In the genomic region with DNA sequence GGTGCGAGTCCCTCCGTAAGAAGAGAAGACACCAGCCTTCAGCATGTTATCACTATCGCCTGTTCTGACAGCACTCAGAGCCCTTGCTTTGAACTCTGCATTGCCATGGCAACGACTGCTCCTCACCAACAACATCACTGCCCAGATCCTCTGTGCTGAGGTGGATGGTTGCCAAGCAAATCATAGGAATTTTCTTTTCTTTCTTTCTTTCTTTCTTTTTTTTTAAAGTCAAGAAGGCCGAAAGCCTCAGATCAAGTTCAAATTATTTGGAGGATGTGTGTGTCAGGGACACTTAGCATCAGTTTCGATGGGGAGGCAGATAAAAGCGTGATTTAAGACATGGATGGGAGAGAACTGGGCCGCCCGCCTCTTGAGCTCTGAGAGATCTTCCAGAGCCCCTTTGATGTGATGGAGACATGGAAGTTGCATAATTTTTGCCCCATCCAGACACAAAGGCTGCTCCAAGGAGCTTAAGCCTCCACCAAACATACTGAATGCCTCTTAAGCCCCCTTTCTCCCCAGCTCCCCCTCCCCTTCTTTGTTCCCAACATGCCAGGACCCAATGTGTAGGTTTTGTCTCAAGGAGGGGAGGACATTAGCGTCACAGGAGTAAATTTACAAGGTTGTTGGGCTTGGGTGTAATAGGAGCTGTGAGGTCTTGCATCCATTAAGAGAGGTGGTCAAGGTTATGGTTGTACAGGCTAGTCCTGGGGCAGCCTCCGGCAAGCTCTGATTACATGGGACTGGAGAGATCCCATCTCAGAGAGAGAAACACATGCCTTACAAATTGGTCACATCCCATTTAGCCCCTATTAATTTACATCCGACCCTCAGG, we compare ENCODE assay signal across 11 mouse cellular contexts.
DNase-seq lines count a peak whose midpoint lies in the region; ATAC-seq and TF ChIP-seq lines count a peak whose summit lies in the region.
"Had no signal": no experiment of that assay in that cellular context is flagged by ENCODE, and none has a peak within 500 bp of the region (broad histone marks: within the 10 kb centered on the region; RNA-seq: fewer than 3 reads in every experiment).

No protein-coding gene starts in this region.

- peak; percentile 17 for DNase-seq in kidney, adult 2 months
- no peak for DNase-seq in kidney, adult 11 months
- DNase-seq in kidney, postnatal 14 days: peak; percentile 61
- DNase-seq in spleen, postnatal 10 days (ENCODE audit: low spot score in 2 of 2): no peak
- DNase-seq in heart, adult 18-20 months: no peak
- DNase-seq: gastrocnemius, postnatal 14 days had no signal

- H3K4me2 ChIP-seq in embryonic facial prominence, embryonic 15.5 days (replicated peaks): no peak overlapping the region
- peak overlapping the region; percentile 9; the same call in 1 of the 2 replicates for H3K4me2 ChIP-seq in midbrain, embryonic 15.5 days
- H3K4me2 ChIP-seq: liver, embryonic 11.5 days had no signal

- no peak overlapping the region for H3K9ac ChIP-seq in embryonic facial prominence, embryonic 15.5 days
- no peak overlapping the region for H3K9ac ChIP-seq in midbrain, embryonic 15.5 days

- WGBS in kidney, adult 2 months: 55% methylated on average over 12 of the region's 12 CpGs
- WGBS in embryonic facial prominence, embryonic 15.5 days: 42% methylated on average over 12 of the region's 12 CpGs
- 17% methylated on average over 12 of the region's 12 CpGs for WGBS in midbrain, embryonic 15.5 days

- TF ChIP-seq CTCF in kidney, adult 2 months (conservative IDR thresholded peaks at IDR 0.05; ENCODE audit: insufficient read depth, insufficient read length, low read depth, low read length): no peak

- H3K27me3 ChIP-seq in kidney, adult 2 months (replicated peaks; ENCODE audit: control insufficient read depth, insufficient read depth, low read length): no peaks in the 10 kb centered on the region; the same call in 1 of the 2 replicates
- H3K27me3 ChIP-seq in embryonic facial prominence, embryonic 15.5 days: peaks cover 4% of the 10 kb centered on the region; the same call in 1 of the 2 replicates
- no peaks in the 10 kb centered on the region for H3K27me3 ChIP-seq in midbrain, embryonic 15.5 days (replicated peaks)
- H3K27me3 ChIP-seq: CH12.LX had no signal

- no peak overlapping the region for H3K27ac ChIP-seq in kidney, adult 2 months (ENCODE audit: insufficient read depth, low read depth, low read length)
- H3K27ac ChIP-seq in embryonic facial prominence, embryonic 15.5 days (replicated peaks): peak overlapping the region; percentile 76; the same call in 1 of the 2 replicates
- peak overlapping the region; percentile 79 for H3K27ac ChIP-seq in midbrain, embryonic 15.5 days

- TF ChIP-seq POLR2A in kidney, adult 2 months (IDR thresholded peaks at IDR 0.05; ENCODE audit: low read depth, low read length): no peak

- peak; percentile 72 for ATAC-seq in embryonic facial prominence, embryonic 15.5 days (ENCODE audit: insufficient number of reproducible peaks, low FRiP score, low TSS enrichment, low read depth)
- ATAC-seq in midbrain, embryonic 15.5 days (replicated peaks): peak; percentile 85
- ATAC-seq in erythroblast, adult 5-6 weeks (replicated peaks; ENCODE audit: low FRiP score, poor library complexity, severe bottlenecking): no peak

- H3K36me3 ChIP-seq in kidney, adult 2 months (ENCODE audit: control insufficient read depth, insufficient read depth, low read length): no peaks in the 10 kb centered on the region
- no peaks in the 10 kb centered on the region for H3K36me3 ChIP-seq in embryonic facial prominence, embryonic 15.5 days
- H3K36me3 ChIP-seq in midbrain, embryonic 15.5 days (replicated peaks): no peaks in the 10 kb centered on the region

- H3K4me1 ChIP-seq in kidney, adult 2 months (ENCODE audit: control insufficient read depth, insufficient read depth, low read length): no peaks in the 10 kb centered on the region
- H3K4me1 ChIP-seq in embryonic facial prominence, embryonic 15.5 days: peaks cover 42% of the 10 kb centered on the region
- H3K4me1 ChIP-seq in midbrain, embryonic 15.5 days: peaks cover 48% of the 10 kb centered on the region

- no peak overlapping the region for H3K4me3 ChIP-seq in kidney, adult 2 months (ENCODE audit: insufficient read depth, low read depth, low read length)
- H3K4me3 ChIP-seq in embryonic facial prominence, embryonic 15.5 days (replicated peaks): no peak overlapping the region
- no peak overlapping the region for H3K4me3 ChIP-seq in midbrain, embryonic 15.5 days

- no peaks in the 10 kb centered on the region for H3K9me3 ChIP-seq in embryonic facial prominence, embryonic 15.5 days (replicated peaks)
- no peaks in the 10 kb centered on the region for H3K9me3 ChIP-seq in midbrain, embryonic 15.5 days

Comparison
In these comparisons a context has a peak if more than half of its experiments do, and no peak if none do; other contexts are left out.
1. DNase-seq: peak in kidney, adult 2 months (single experiment) and kidney, postnatal 14 days (single experiment); none in kidney, adult 11 months (single experiment), spleen, postnatal 10 days (0 of 2) and heart, adult 18-20 months (0 of 2).